Mouse (Mus musculus) bone marrow macrophage, adult 2 months (primary cell): ENCODE measurements around the gene Csf3r. TPM values are rescaled to one million over a fixed set of nuclear protein-coding genes. Genes with fewer than 3 reads are reported as not detected.

Experiments
- H3K27ac ChIP-seq: 2 replicates; pipeline ENCODE4 v1.5.1; 2012; ENCODE audit warnings: low read depth, low read length; ENCODE audit not compliant: insufficient read depth
- H3K4me1 ChIP-seq: 2 replicates; pipeline ENCODE4 v1.6.1; 2012; ENCODE audit warnings: low read length; ENCODE audit not compliant: control insufficient read depth, insufficient read depth
- H3K4me3 ChIP-seq: 2 replicates; pipeline ENCODE4 v1.5.1; 2012; ENCODE audit warnings: mild to moderate bottlenecking, low read length, moderate library complexity; ENCODE audit not compliant: insufficient read depth
- CTCF ChIP-seq: IDR thresholded peaks from 2 replicates; pipeline ENCODE4 v1.5.1; 2012; ENCODE audit warnings: low read depth, mild to moderate bottlenecking, low read length, moderate library complexity
- POLR2A ChIP-seq: IDR thresholded peaks from 2 replicates; pipeline ENCODE4 v1.6.1; 2012; ENCODE audit warnings: mild to moderate bottlenecking, low read depth, low read length, borderline replicate concordance
- polyA plus RNA-seq: library from polyadenylated mRNA; stranded (reverse); fragments of >200 nt; gene quantifications from 2 replicates; pipeline ENCODE4 v1.2.4, GENCODE M21; 2012; ENCODE audit not compliant: missing spikeins, insufficient read depth, insufficient read length

The Csf3r gene
- polyA plus RNA-seq, 1 experiment = 112 TPM

GRCm38 (mm10) chr4:126081601-126082000, 57.3 kb downstream of the Csf3r start:
- peaks cover 4% of the 10 kb centered on the region; the same call in 1 of the 2 replicates for H3K4me1 ChIP-seq
- H3K4me3 ChIP-seq = no peak overlapping the region
- H3K27ac ChIP-seq = no peak overlapping the region
- TF ChIP-seq POLR2A = no peak
- TF ChIP-seq CTCF = no peak

- no peak for TF ChIP-seq POLR2A
Observed at GRCm38 (mm10) chr4:126083021-126083420, 58.7 kb downstream of the Csf3r start.

GRCm38 (mm10) chr4:126084382-126084781, 60.0 kb downstream of the Csf3r start:
- peaks cover 10% of the 10 kb centered on the region; the same call in 1 of the 2 replicates for H3K4me1 ChIP-seq
- no peak for TF ChIP-seq CTCF
- H3K4me3 ChIP-seq = no peak overlapping the region
- H3K27ac ChIP-seq = no peak overlapping the region

More at GRCm38 (mm10) chr4:126083021-126083420, 58.7 kb downstream of the Csf3r start:
- H3K27ac ChIP-seq = no peak overlapping the region
- no peak overlapping the region for H3K4me3 ChIP-seq
- H3K4me1 ChIP-seq = peaks cover 10% of the 10 kb centered on the region; the same call in 1 of the 2 replicates

- H3K4me1 ChIP-seq = peaks cover 10% of the 10 kb centered on the region; the same call in 1 of the 2 replicates
- no peak overlapping the region for H3K4me3 ChIP-seq
- TF ChIP-seq POLR2A (no peak), CTCF (peak; percentile 56; the same call in 1 of the 2 replicates)
- H3K27ac ChIP-seq = peak overlapping the region; percentile 51
Observed at GRCm38 (mm10) chr4:126085996-126086576, 61.7 kb downstream of the Csf3r start.

- H3K4me1 ChIP-seq = peaks cover 10% of the 10 kb centered on the region; the same call in 1 of the 2 replicates
- no peak overlapping the region for H3K4me3 ChIP-seq
- no peak for TF ChIP-seq POLR2A
- no peak for TF ChIP-seq CTCF
- H3K27ac ChIP-seq = no peak overlapping the region
Observed at GRCm38 (mm10) chr4:126090101-126090847, 65.9 kb downstream of the Csf3r start.

GRCm38 (mm10) chr4:126090848-126091124, 66.4 kb downstream of the Csf3r start:
- TF ChIP-seq CTCF (no peak), POLR2A (no peak)
- no peak overlapping the region for H3K4me3 ChIP-seq
- no peak overlapping the region for H3K27ac ChIP-seq
- H3K4me1 ChIP-seq = peaks cover 10% of the 10 kb centered on the region; the same call in 1 of the 2 replicates

- TF ChIP-seq CTCF (no peak), POLR2A (no peak)
- no peak overlapping the region for H3K4me3 ChIP-seq
- peaks cover 3% of the 10 kb centered on the region; the same call in 1 of the 2 replicates for H3K4me1 ChIP-seq
- no peak overlapping the region for H3K27ac ChIP-seq
Observed at GRCm38 (mm10) chr4:126091873-126092272, 67.5 kb downstream of the Csf3r start.

Other genes starting within 250 kb of the Csf3r start
- 93.3 and 98.8 TPM in 2 replicates for gene Mrps15, start 22.4 kb downstream of the Csf3r start, polyA plus RNA-seq
- gene Oscp1, start 34.0 kb downstream of the Csf3r start, polyA plus RNA-seq = 3.7 and 6.2 TPM in 2 replicates
- 37.9 and 38.6 TPM in 2 replicates for gene Lsm10, start 72.1 kb downstream of the Csf3r start, polyA plus RNA-seq
- 25.5 and 26.5 TPM in 2 replicates for gene Stk40, start 79.4 kb downstream of the Csf3r start, polyA plus RNA-seq
- 20.7 and 23.1 TPM in 2 replicates for gene Eva1b, start 123.2 kb downstream of the Csf3r start, polyA plus RNA-seq
- gene Sh3d21, start 138.9 kb downstream of the Csf3r start, polyA plus RNA-seq = 1.3 and 2.0 TPM in 2 replicates
- gene Thrap3, start 178.2 kb downstream of the Csf3r start, polyA plus RNA-seq = 230 and 236 TPM in 2 replicates
- 131 and 139 TPM in 2 replicates for gene Map7d1, start 231.8 kb downstream of the Csf3r start, polyA plus RNA-seq
- gene Trappc3, start 237.8 kb downstream of the Csf3r start, polyA plus RNA-seq = 69.6 and 79.6 TPM in 2 replicates